Mouse (Mus musculus) E14TG2a.4 (cell line): ENCODE measurements around the gene Cngb1.

ENCODE experiments used
- H3K27me3 ChIP-seq: 2 replicates; pipeline ENCODE4 v1.6.1; 2014; ENCODE audit warnings: low read length, control low read depth; ENCODE audit not compliant: insufficient read depth
- H3K36me3 ChIP-seq: 2 replicates; pipeline ENCODE4 v1.6.1; 2014; ENCODE audit warnings: low read length, control low read depth; ENCODE audit not compliant: insufficient read depth
- H3K4me1 ChIP-seq: replicated peaks from 2 replicates; pipeline ENCODE4 v1.6.1; 2014; ENCODE audit warnings: low read depth, low read length, control low read depth
- H3K4me3 ChIP-seq: replicated peaks from 2 replicates; pipeline ENCODE4 v1.5.1; 2014; ENCODE audit warnings: mild to moderate bottlenecking, low read length
- H3K9me3 ChIP-seq: 2 replicates; pipeline ENCODE4 v1.6.1; 2014; ENCODE audit warnings: low read length, control low read depth
- CTCF ChIP-seq: conservative IDR thresholded peaks from 2 replicates; pipeline ENCODE4 v1.5.1; 2014; ENCODE audit warnings: low read length
- NANOG ChIP-seq: IDR thresholded peaks from 2 replicates; pipeline ENCODE4 v1.6.1; 2014; ENCODE audit warnings: borderline replicate concordance, low read length, mixed read lengths
- POU5F1 ChIP-seq: IDR thresholded peaks from 2 replicates; pipeline ENCODE4 v1.6.1; 2014; ENCODE audit warnings: low read length, borderline replicate concordance

The Cngb1 gene

GRCm38 (mm10) chr8:95346643-95347545, 40.5 kb upstream of the Cngb1 start:
- peaks cover 32% of the 10 kb centered on the region for H3K36me3 ChIP-seq
- TF ChIP-seq NANOG (no peak), CTCF (peak; percentile 61)

GRCm38 (mm10) chr8:95344668-95345067, 38.3 kb upstream of the Cngb1 start:
- peaks cover 8% of the 10 kb centered on the region for H3K27me3 ChIP-seq
- H3K4me1 ChIP-seq, result peaks cover 15% of the 10 kb centered on the region
- no peak overlapping the region for H3K4me3 ChIP-seq
- TF ChIP-seq CTCF (peak; percentile 41), NANOG (no peak), POU5F1 (no peak)
- H3K36me3 ChIP-seq, result peaks cover 52% of the 10 kb centered on the region
- no peaks in the 10 kb centered on the region for H3K9me3 ChIP-seq

More at GRCm38 (mm10) chr8:95346643-95347545, 40.5 kb upstream of the Cngb1 start:
- peaks cover 25% of the 10 kb centered on the region for H3K4me1 ChIP-seq
- no peak overlapping the region for H3K4me3 ChIP-seq
- H3K27me3 ChIP-seq, result peaks cover 26% of the 10 kb centered on the region
- no peaks in the 10 kb centered on the region for H3K9me3 ChIP-seq

- Histone ChIP-seq H3K4me1 (peaks cover 3% of the 10 kb centered on the region; the same call in 1 of the 2 replicates), H3K27me3 (no peaks in the 10 kb centered on the region), H3K36me3 (peaks cover 71% of the 10 kb centered on the region), H3K9me3 (no peaks in the 10 kb centered on the region), H3K4me3 (no peak overlapping the region)
- TF ChIP-seq CTCF, result no peak
Measured at GRCm38 (mm10) chr8:95341721-95342120, 35.3 kb upstream of the Cngb1 start.

- no peaks in the 10 kb centered on the region for H3K9me3 ChIP-seq
- no peaks in the 10 kb centered on the region for H3K27me3 ChIP-seq
- no peak overlapping the region for H3K4me3 ChIP-seq
- H3K4me1 ChIP-seq, result peaks cover 13% of the 10 kb centered on the region
- no peak for TF ChIP-seq NANOG
- TF ChIP-seq CTCF, result no peak
- no peak for TF ChIP-seq POU5F1
- peaks cover 52% of the 10 kb centered on the region for H3K36me3 ChIP-seq
Measured at GRCm38 (mm10) chr8:95336363-95336762, 30.0 kb upstream of the Cngb1 start.

GRCm38 (mm10) chr8:95335706-95336105, 29.3 kb upstream of the Cngb1 start:
- no peak for TF ChIP-seq POU5F1
- TF ChIP-seq NANOG, result no peak
- no peak for TF ChIP-seq CTCF
- peaks cover 1% of the 10 kb centered on the region for H3K27me3 ChIP-seq
- no peaks in the 10 kb centered on the region for H3K9me3 ChIP-seq
- peaks cover 19% of the 10 kb centered on the region for H3K4me1 ChIP-seq
- H3K4me3 ChIP-seq, result no peak overlapping the region
- H3K36me3 ChIP-seq, result peaks cover 46% of the 10 kb centered on the region

GRCm38 (mm10) chr8:95332437-95333199, 26.2 kb upstream of the Cngb1 start:
- no peak for TF ChIP-seq POU5F1
- Histone ChIP-seq H3K9me3 (no peaks in the 10 kb centered on the region), H3K4me3 (peak overlapping the region; percentile 87), H3K36me3 (peaks cover 37% of the 10 kb centered on the region), H3K4me1 (peaks cover 50% of the 10 kb centered on the region), H3K27me3 (peaks cover 32% of the 10 kb centered on the region)

- Histone ChIP-seq H3K9me3 (no peaks in the 10 kb centered on the region), H3K4me1 (peaks cover 54% of the 10 kb centered on the region), H3K27me3 (peaks cover 40% of the 10 kb centered on the region), H3K36me3 (peaks cover 42% of the 10 kb centered on the region), H3K4me3 (peak within 1 kb of the TSS; percentile 87)
- TF ChIP-seq POU5F1 (no peak), CTCF (no peak), NANOG (no peak)
Measured at GRCm38 (mm10) chr8:95331720-95332436, 25.5 kb upstream of the Cngb1 start, which contains the start of the genes Zfp319 and Usb1. TSS of gene Zfp319 (minus strand) at chr8:95331950. TSS of gene Usb1 (plus strand) at chr8:95332284.

- H3K9me3 ChIP-seq, result no peaks in the 10 kb centered on the region
- H3K4me1 ChIP-seq, result peaks cover 54% of the 10 kb centered on the region
- peaks cover 49% of the 10 kb centered on the region for H3K36me3 ChIP-seq
- peak overlapping the region; percentile 87 for H3K4me3 ChIP-seq
- no peak for TF ChIP-seq NANOG
- no peak for TF ChIP-seq CTCF
- TF ChIP-seq POU5F1, result no peak
- peaks cover 46% of the 10 kb centered on the region for H3K27me3 ChIP-seq
Measured at GRCm38 (mm10) chr8:95331156-95331719, 24.9 kb upstream of the Cngb1 start.
